Mouse (Mus musculus): ENCODE data around the gene Sesn2.
A peak's percentile ranks its signal among the peaks of the same experiment; 100 is the strongest.
"Not testable (repeated sequence)": the region's sequence is repeated elsewhere in the genome, so short reads cannot be mapped to it uniquely, and the experiment has no call there.

Sesn2 gene

GRCm38 (mm10) chr4:132510352-132510798, at the start of gene Sesn2:
Gene Sesn2 (minus strand): TSS chr4:132510501.
- peak; percentile 95 for DNase-seq (ENCODE audit: extremely low spot score, low spot score)

GRCm38 (mm10) chr4:132555550-132555949, 45.2 kb upstream of the Sesn2 start:
- DNase-seq (ENCODE audit: extremely low spot score, low spot score) = not testable (repeated sequence)

- no peak for DNase-seq (ENCODE audit: extremely low spot score, low spot score)
Measured at GRCm38 (mm10) chr4:132554653-132555052, 44.4 kb upstream of the Sesn2 start.

GRCm38 (mm10) chr4:132554221-132554620, 43.9 kb upstream of the Sesn2 start:
- DNase-seq (ENCODE audit: extremely low spot score, low spot score) = no peak

GRCm38 (mm10) chr4:132545851-132546250, 35.5 kb upstream of the Sesn2 start:
- peak; percentile 50 for DNase-seq (ENCODE audit: extremely low spot score, low spot score)

GRCm38 (mm10) chr4:132542724-132543123, 32.4 kb upstream of the Sesn2 start:
- DNase-seq (ENCODE audit: extremely low spot score, low spot score) = no peak

- DNase-seq (ENCODE audit: extremely low spot score, low spot score) = no peak
Measured at GRCm38 (mm10) chr4:132541413-132541812, 31.1 kb upstream of the Sesn2 start.

GRCm38 (mm10) chr4:132539481-132539880, 29.2 kb upstream of the Sesn2 start:
- no peak for DNase-seq (ENCODE audit: extremely low spot score, low spot score)

- DNase-seq (ENCODE audit: extremely low spot score, low spot score) = peak; percentile 93
Measured at GRCm38 (mm10) chr4:132535406-132536121, 25.3 kb upstream of the Sesn2 start, which contains the start of gene Dnajc8. Gene Dnajc8 (plus strand): TSS chr4:132535550.

GRCm38 (mm10) chr4:132532981-132533916, 22.9 kb upstream of the Sesn2 start, which contains the start of gene Atpif1:
Gene Atpif1 (minus strand): TSS chr4:132533659.
- peak; percentile 90 for DNase-seq (ENCODE audit: extremely low spot score, low spot score)

- DNase-seq (ENCODE audit: extremely low spot score, low spot score) = no peak
Measured at GRCm38 (mm10) chr4:132532496-132532895, 22.2 kb upstream of the Sesn2 start.

- DNase-seq (ENCODE audit: extremely low spot score, low spot score) = no peak
Measured at GRCm38 (mm10) chr4:132530033-132530804, 19.9 kb upstream of the Sesn2 start.

- DNase-seq (ENCODE audit: extremely low spot score, low spot score) = no peak
Measured at GRCm38 (mm10) chr4:132529344-132529743, 19.0 kb upstream of the Sesn2 start.

- DNase-seq (ENCODE audit: extremely low spot score, low spot score) = no peak
Measured at GRCm38 (mm10) chr4:132527917-132528522, 17.7 kb upstream of the Sesn2 start.

- no peak for DNase-seq (ENCODE audit: extremely low spot score, low spot score)
Measured at GRCm38 (mm10) chr4:132526678-132527077, 16.4 kb upstream of the Sesn2 start.

GRCm38 (mm10) chr4:132524808-132525207, 14.5 kb upstream of the Sesn2 start:
- DNase-seq (ENCODE audit: extremely low spot score, low spot score) = no peak

GRCm38 (mm10) chr4:132524321-132524741, 14.0 kb upstream of the Sesn2 start:
- no peak for DNase-seq (ENCODE audit: extremely low spot score, low spot score)

GRCm38 (mm10) chr4:132519188-132519587, 8.9 kb upstream of the Sesn2 start:
- DNase-seq (ENCODE audit: extremely low spot score, low spot score) = no peak

- DNase-seq (ENCODE audit: extremely low spot score, low spot score) = no peak
Measured at GRCm38 (mm10) chr4:132518066-132518465, 7.8 kb upstream of the Sesn2 start.

- peak; percentile 76 for DNase-seq (ENCODE audit: extremely low spot score, low spot score)
Measured at GRCm38 (mm10) chr4:132515369-132516155, 5.3 kb upstream of the Sesn2 start.
